Mouse (Mus musculus) ES-Bruce4 (cell line): ENCODE measurements around the gene Rsl24d1. TPM values are rescaled to one million over a fixed set of nuclear protein-coding genes. Genes with fewer than 3 reads are reported as not detected.

Experiments used
- H3K27ac ChIP-seq: 2 replicates; pipeline ENCODE4 v1.5.1; 2012; ENCODE audit warnings: low read length, inconsistent platforms; ENCODE audit not compliant: insufficient read depth
- H3K27me3 ChIP-seq: 2 replicates; pipeline ENCODE4 v1.6.1; 2012; ENCODE audit warnings: mild to moderate bottlenecking, low read length, inconsistent platforms; ENCODE audit not compliant: control insufficient read depth, poor library complexity, insufficient read depth, severe bottlenecking
- H3K36me3 ChIP-seq: 2 replicates; pipeline ENCODE4 v1.6.1; 2012; ENCODE audit warnings: inconsistent platforms, mild to moderate bottlenecking, low read length, moderate library complexity; ENCODE audit not compliant: control insufficient read depth, poor library complexity, insufficient read depth, severe bottlenecking
- H3K4me1 ChIP-seq: one replicate; pipeline ENCODE4 v1.8.1; 2011; ENCODE audit warnings: low read length; ENCODE audit not compliant: control insufficient read depth, insufficient read depth
- H3K4me3 ChIP-seq: 2 replicates; pipeline ENCODE4 v1.5.1; 2011; ENCODE audit warnings: low read depth, mild to moderate bottlenecking, low read length
- H3K9ac ChIP-seq: 2 replicates; pipeline ENCODE4 v1.6.1; 2012; ENCODE audit warnings: low read depth, mild to moderate bottlenecking, inconsistent platforms; ENCODE audit not compliant: poor library complexity, severe bottlenecking
- H3K9me3 ChIP-seq: replicated peaks from 2 replicates; pipeline ENCODE4 v1.6.1; 2012; ENCODE audit warnings: mild to moderate bottlenecking, low read length, inconsistent platforms; ENCODE audit not compliant: control insufficient read depth, poor library complexity, insufficient read depth, severe bottlenecking
- CTCF ChIP-seq: IDR thresholded peaks from one replicate; pipeline ENCODE4 v1.8.1; 2011; ENCODE audit warnings: low read depth, low read length
- EP300 ChIP-seq: IDR thresholded peaks from 2 replicates; pipeline ENCODE4 v1.6.1; 2011; ENCODE audit warnings: low read depth, low read length; ENCODE audit not compliant: insufficient read depth
- POLR2A ChIP-seq: IDR thresholded peaks from one replicate; pipeline ENCODE4 v1.8.1; 2011; ENCODE audit warnings: low read length; ENCODE audit not compliant: insufficient read depth
- polyA plus RNA-seq: library from polyadenylated mRNA; stranded (reverse); fragments of >200 nt; gene quantifications from 2 replicates; pipeline ENCODE4 v1.2.4, GENCODE M21; 2011; ENCODE audit warnings: low read depth; ENCODE audit not compliant: missing spikeins, insufficient read depth, insufficient read length

Rsl24d1 gene
- polyA plus RNA-seq, 1 experiment: 144 TPM

GRCm38 (mm10) chr9:73125043-73125570, 11.9 kb downstream of the Rsl24d1 start:
- Histone ChIP-seq H3K27ac (no peak overlapping the region), H3K9me3 (no peaks in the 10 kb centered on the region), H3K27me3 (no peaks in the 10 kb centered on the region), H3K4me3 (no peak overlapping the region), H3K4me1 (no peaks in the 10 kb centered on the region), H3K9ac (no peak overlapping the region), H3K36me3 (peaks cover 56% of the 10 kb centered on the region)
- TF ChIP-seq EP300 (no peak), POLR2A (no peak), CTCF (no peak)

GRCm38 (mm10) chr9:73127457-73127856, 14.2 kb downstream of the Rsl24d1 start:
- Histone ChIP-seq H3K4me3 (no peak overlapping the region), H3K36me3 (peaks cover 37% of the 10 kb centered on the region), H3K9me3 (no peaks in the 10 kb centered on the region), H3K4me1 (no peaks in the 10 kb centered on the region), H3K9ac (no peak overlapping the region), H3K27ac (no peak overlapping the region), H3K27me3 (no peaks in the 10 kb centered on the region)
- TF ChIP-seq EP300 (no peak), CTCF (no peak)

GRCm38 (mm10) chr9:73129875-73130274, 16.6 kb downstream of the Rsl24d1 start:
- Histone ChIP-seq H3K27ac (no peak overlapping the region), H3K9me3 (no peaks in the 10 kb centered on the region), H3K4me1 (no peaks in the 10 kb centered on the region), H3K9ac (no peak overlapping the region), H3K27me3 (no peaks in the 10 kb centered on the region), H3K36me3 (peaks cover 24% of the 10 kb centered on the region), H3K4me3 (no peak overlapping the region)
- TF ChIP-seq POLR2A: no peak
- no peak for TF ChIP-seq EP300
- TF ChIP-seq CTCF: no peak

GRCm38 (mm10) chr9:73130529-73130928, 17.3 kb downstream of the Rsl24d1 start:
- peaks cover 20% of the 10 kb centered on the region for H3K36me3 ChIP-seq
- TF ChIP-seq POLR2A (no peak), CTCF (no peak), EP300 (no peak)
- no peak overlapping the region for H3K27ac ChIP-seq
- no peak overlapping the region for H3K9ac ChIP-seq
- H3K9me3 ChIP-seq: no peaks in the 10 kb centered on the region
- no peak overlapping the region for H3K4me3 ChIP-seq
- H3K4me1 ChIP-seq: no peaks in the 10 kb centered on the region
- no peaks in the 10 kb centered on the region for H3K27me3 ChIP-seq

DNA sequence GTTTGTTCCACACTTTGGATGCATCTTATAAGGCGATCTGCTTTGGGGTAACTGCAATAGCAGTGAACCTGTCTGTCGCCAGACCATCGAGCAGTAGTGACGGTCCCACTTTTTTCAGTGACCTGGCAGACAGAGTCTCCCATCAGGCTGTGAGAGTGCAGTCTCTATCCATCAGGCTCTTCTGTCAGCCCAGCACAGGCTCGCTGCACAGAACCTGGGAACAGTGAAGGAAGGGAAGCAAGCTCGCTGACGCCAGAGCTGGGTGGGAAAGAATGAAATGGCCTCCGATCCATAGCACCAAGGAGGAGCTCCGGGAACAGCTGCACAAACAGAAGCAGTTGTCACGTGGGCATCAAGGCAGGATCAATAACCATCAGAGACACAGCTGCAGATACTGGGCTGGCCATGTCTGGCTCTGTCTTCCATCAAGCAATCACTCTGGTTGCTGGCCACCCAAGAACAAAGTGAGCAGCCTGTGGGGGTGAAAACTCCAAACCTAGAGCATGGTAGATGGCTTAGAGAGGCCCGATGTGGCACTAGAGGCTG, 24.2 kb downstream of the Rsl24d1 start:
- Histone ChIP-seq H3K9me3 (no peaks in the 10 kb centered on the region), H3K27ac (no peak overlapping the region), H3K4me3 (no peak overlapping the region), H3K27me3 (no peaks in the 10 kb centered on the region), H3K9ac (no peak overlapping the region), H3K36me3 (no peaks in the 10 kb centered on the region), H3K4me1 (no peaks in the 10 kb centered on the region)
- TF ChIP-seq POLR2A: no peak
- TF ChIP-seq CTCF: no peak
- no peak for TF ChIP-seq EP300

GRCm38 (mm10) chr9:73154347-73154746, 41.1 kb downstream of the Rsl24d1 start:
- Histone ChIP-seq H3K27me3 (no peaks in the 10 kb centered on the region), H3K9me3 (no peaks in the 10 kb centered on the region; the same call in 1 of the 2 replicates), H3K9ac (no peak overlapping the region), H3K27ac (no peak overlapping the region), H3K4me1 (no peaks in the 10 kb centered on the region), H3K4me3 (no peak overlapping the region), H3K36me3 (no peaks in the 10 kb centered on the region)
- no peak for TF ChIP-seq POLR2A
- TF ChIP-seq CTCF: no peak
- TF ChIP-seq EP300: no peak
